Mouse (Mus musculus) cerebellum, adult 11-12 months (tissue): ENCODE measurements at regions not wholly inside any gene's neighbourhood (a gene's known extent, or its start where the extent isn't known, plus 50 kb on each side); places are given as distances from the start of the nearest gene placed in this dataset.

ENCODE experiments used
- DNase-seq: peaks from one replicate; pipeline ENCODE4 v3.0.0; 2022

DNA sequence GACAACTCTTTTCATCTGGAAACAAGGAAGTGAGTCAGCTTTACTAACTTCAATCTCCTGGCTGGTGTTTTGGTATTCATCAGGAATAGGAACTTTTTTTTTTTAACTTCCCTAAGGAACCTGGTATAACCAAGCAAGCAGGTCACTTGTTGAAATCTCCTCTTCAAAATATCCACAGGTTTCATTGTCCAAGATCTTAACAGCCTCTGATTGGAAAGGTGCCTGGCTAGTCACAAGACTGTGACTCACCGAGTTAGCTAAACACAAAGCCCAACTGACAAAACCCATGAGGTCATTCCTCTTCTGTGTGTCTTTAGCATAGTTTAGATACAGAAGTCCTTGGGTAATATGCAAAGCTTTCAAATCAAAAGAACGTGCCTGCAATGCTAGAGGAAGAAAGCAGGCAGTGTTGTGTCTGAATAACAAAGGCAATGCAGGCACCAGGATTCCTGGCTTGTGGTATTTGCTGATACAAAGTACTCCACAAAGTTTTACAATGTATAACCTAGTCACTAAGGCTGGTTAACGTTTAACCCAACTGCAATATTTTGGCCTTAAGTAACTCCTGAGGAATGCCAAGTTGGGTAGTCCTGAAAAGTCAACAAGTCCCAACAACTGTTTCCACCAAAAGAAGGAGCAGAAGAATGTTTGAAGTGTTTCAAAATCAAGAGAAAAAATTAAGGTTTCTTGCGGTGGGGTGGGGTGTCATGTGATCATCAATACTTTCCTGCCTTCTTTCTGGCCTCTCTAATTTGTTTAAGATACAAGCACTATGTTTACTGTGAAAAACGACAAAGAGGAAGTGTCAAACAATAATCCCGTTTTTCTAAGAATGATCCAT lies 57.5 kb upstream of the Klf6 start:
- no peak for DNase-seq

DNA sequence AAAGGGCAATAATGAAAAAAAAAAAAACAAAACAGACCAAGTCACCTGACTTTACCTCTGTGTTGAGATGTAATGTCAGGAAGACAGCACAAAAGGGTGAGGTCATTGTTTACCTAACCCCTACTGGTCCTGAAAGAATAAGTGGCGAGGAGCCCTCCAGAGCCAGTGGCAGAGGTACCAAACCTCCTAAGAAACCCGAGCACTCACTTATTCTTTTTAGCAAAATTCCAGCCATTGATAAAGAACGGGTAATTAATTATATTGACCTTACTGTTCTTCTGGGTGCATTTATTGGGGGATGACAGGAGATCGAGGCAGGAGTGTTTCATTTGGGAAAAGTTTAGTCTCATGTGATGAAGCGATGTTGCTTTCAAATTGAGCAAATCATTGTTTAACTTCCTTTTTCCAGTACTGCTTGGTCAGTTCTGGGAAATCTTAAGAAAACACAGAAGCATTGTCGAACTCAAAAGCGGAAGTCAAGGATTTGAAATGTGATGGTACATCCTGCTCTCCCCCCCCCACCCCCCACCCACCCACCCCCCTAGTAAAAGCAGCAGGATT lies 56.8 kb upstream of the Klf6 start:
- DNase-seq: no peak

DNA sequence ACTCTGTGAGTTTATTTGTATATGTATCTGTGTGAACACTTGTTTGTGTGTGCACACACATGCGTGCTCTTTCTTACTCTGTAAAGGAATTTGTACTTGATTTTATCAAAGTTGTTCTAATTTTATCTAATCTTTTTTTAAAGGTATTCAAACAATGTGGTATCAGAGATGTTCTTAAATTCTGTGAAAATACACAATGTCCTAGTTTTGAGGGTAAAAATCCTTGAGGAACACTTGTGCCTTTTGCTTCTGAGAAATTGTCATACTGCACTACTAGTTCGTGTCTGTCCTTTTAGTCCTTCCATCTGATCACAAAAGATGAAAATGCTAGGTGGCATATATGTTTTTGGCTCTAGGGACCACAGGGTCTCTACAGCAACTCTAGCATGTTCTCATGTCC lies 52.9 kb upstream of the Klf6 start:
- DNase-seq: no peak
